Mouse (Mus musculus): Measurements from ENCODE around the gene Fasn.
"Not testable (repeated sequence)": the region's sequence is repeated elsewhere in the genome, so short reads cannot be mapped to it uniquely, and the experiment has no call there.

Fasn gene

GRCm38 (mm10) chr11:120823956-120824786 is at the start of gene Fasn:
TSS of gene Fasn (minus strand) at chr11:120824547.
- peak; percentile 98 for DNase-seq

GRCm38 (mm10) chr11:120873206-120873605 is 48.9 kb upstream of the Fasn start:
- peak; percentile 73 for DNase-seq

- no peak for DNase-seq
Observed at GRCm38 (mm10) chr11:120871521-120871920, 47.2 kb upstream of the Fasn start.

GRCm38 (mm10) chr11:120865816-120866215 is 41.5 kb upstream of the Fasn start:
- DNase-seq = no peak

- no peak for DNase-seq
Observed at GRCm38 (mm10) chr11:120862819-120863218, 38.5 kb upstream of the Fasn start.

- not testable (repeated sequence) for DNase-seq
Observed at GRCm38 (mm10) chr11:120855938-120856337, 31.6 kb upstream of the Fasn start.

- DNase-seq = no peak
Observed at GRCm38 (mm10) chr11:120853788-120854187, 29.4 kb upstream of the Fasn start.

GRCm38 (mm10) chr11:120853158-120853557 is 28.8 kb upstream of the Fasn start:
- DNase-seq = no peak

- DNase-seq = peak; percentile 86
Observed at GRCm38 (mm10) chr11:120852083-120852935, 28.0 kb upstream of the Fasn start.

GRCm38 (mm10) chr11:120851582-120851981 is 27.2 kb upstream of the Fasn start:
- DNase-seq = no peak

GRCm38 (mm10) chr11:120851132-120851531 is 26.8 kb upstream of the Fasn start:
- peak; percentile 44 for DNase-seq

GRCm38 (mm10) chr11:120850331-120851030 is 26.1 kb upstream of the Fasn start:
- peak; percentile 31 for DNase-seq

GRCm38 (mm10) chr11:120846725-120847475 is 22.6 kb upstream of the Fasn start:
- DNase-seq = no peak

- DNase-seq = no peak
Observed at GRCm38 (mm10) chr11:120844329-120844728, 20.0 kb upstream of the Fasn start.

GRCm38 (mm10) chr11:120833555-120834280 is 9.4 kb upstream of the Fasn start:
- no peak for DNase-seq

- DNase-seq = not testable (repeated sequence)
Observed at GRCm38 (mm10) chr11:120832962-120833361, 8.6 kb upstream of the Fasn start.

- no peak for DNase-seq
Observed at GRCm38 (mm10) chr11:120831659-120832440, 7.5 kb upstream of the Fasn start.

- DNase-seq = no peak
Observed at GRCm38 (mm10) chr11:120830686-120831085, 6.3 kb upstream of the Fasn start.

GRCm38 (mm10) chr11:120829757-120830532 is 5.6 kb upstream of the Fasn start:
- no peak for DNase-seq

GRCm38 (mm10) chr11:120828416-120828815 is 4.1 kb upstream of the Fasn start:
- DNase-seq = no peak

Measured in kidney, postnatal 10 days (tissue).